Mouse (Mus musculus) liver, postnatal 0 days (tissue): Measurements from ENCODE around the gene Gm49369.

Source experiments
- CTCF ChIP-seq: sonication (generic); IDR thresholded peaks from 2 replicates; pipeline ENCODE4 v1.5.1; 2016; ENCODE audit warnings: antibody characterized with exemption, low read depth
- EP300 ChIP-seq: IDR thresholded peaks from 2 replicates; pipeline ENCODE4 v1.6.1; 2016; ENCODE audit warnings: antibody characterized with exemption, low read depth, mild to moderate bottlenecking

GRCm38 (mm10) chr7:142328507-142328906 lies 54.0 kb downstream of the Gm49369 start:
- no peak for TF ChIP-seq EP300
- no peak for TF ChIP-seq CTCF
